Mouse (Mus musculus) liver, embryonic 11.5 days (tissue): ENCODE data around the gene Nfil3. TPM values are rescaled to one million over a fixed set of nuclear protein-coding genes. Genes with fewer than 3 reads are reported as not detected.
A peak's percentile ranks its signal among the peaks of the same experiment; 100 is the strongest.

ENCODE experiments used
- ATAC-seq: fragments of 200-750 bp; cut with Nextera tagmentation; replicated peaks from 2 replicates; pipeline ENCODE4 v1.8.0; 2017; ENCODE audit warnings: moderate number of reproducible peaks, mild to moderate bottlenecking, moderate TSS enrichment, moderate library complexity; ENCODE audit not compliant: low FRiP score
- DNase-seq: peaks from one replicate; pipeline ENCODE4 v3.0.0-alpha.2; 2017; ENCODE audit warnings: low spot score
- H3K27ac ChIP-seq: fragments of 300-500 bp; sonication (generic); 2 replicates; pipeline ENCODE4 v1.5.1; 2014; ENCODE audit warnings: mild to moderate bottlenecking, low read depth, low read length, control low read depth
- H3K27me3 ChIP-seq: fragments of 300-500 bp; sonication (generic); replicated peaks from 2 replicates; pipeline ENCODE4 v1.6.1; 2014; ENCODE audit warnings: low read length, mixed read lengths; ENCODE audit not compliant: control insufficient read depth, insufficient read depth
- H3K36me3 ChIP-seq: fragments of 300-500 bp; sonication (generic); 2 replicates; pipeline ENCODE4 v1.6.1; 2014; ENCODE audit warnings: mild to moderate bottlenecking, low read length, moderate library complexity, mixed read lengths; ENCODE audit not compliant: control insufficient read depth, insufficient read depth
- H3K4me1 ChIP-seq: fragments of 300-500 bp; sonication (generic); replicated peaks from 2 replicates; pipeline ENCODE4 v1.6.1; 2014; ENCODE audit warnings: low read length, mixed read lengths; ENCODE audit not compliant: control insufficient read depth, insufficient read depth
- H3K4me2 ChIP-seq: fragments of 300-500 bp; sonication (generic); 2 replicates; pipeline ENCODE4 v1.6.1; 2014; ENCODE audit warnings: mild to moderate bottlenecking, control low read depth, moderate library complexity
- H3K4me3 ChIP-seq: fragments of 300-500 bp; sonication (generic); 2 replicates; pipeline ENCODE4 v1.5.1; 2014; ENCODE audit warnings: low read depth, low read length, control low read depth
- H3K9ac ChIP-seq: fragments of 300-500 bp; sonication (generic); 2 replicates; pipeline ENCODE4 v1.6.1; 2014; ENCODE audit warnings: low read depth, low read length, control low read depth
- H3K9me3 ChIP-seq: fragments of 300-500 bp; sonication (generic); 2 replicates; pipeline ENCODE4 v1.6.1; 2016; ENCODE audit warnings: low read length, inconsistent platforms, mixed read lengths; ENCODE audit not compliant: control insufficient read depth
- WGBS: fragments of 180-500 bp; shearing (Covaris S2); extraction: QIAGEN DNeasy Blood & Tissue Kit; methylation state at CpG from one replicate; pipeline ENCODE4 v1.1.7; 2014; 5-methylcytosine and 5-hydroxymethylcytosine counted together
- polyA plus RNA-seq: library from polyadenylated mRNA; unstranded; fragments of >200 nt; fragmentation: Nextera tagmentation; extraction: Ambion mirVana; gene quantifications from 2 replicates; pipeline ENCODE4 v1.2.1, GENCODE M21; 2014

Gene Nfil3
- polyA plus RNA-seq, 1 experiment from 2014 or later, result 9.8 TPM

GRCm38 (mm10) chr13:53007781-53008180 is 26.9 kb upstream of the Nfil3 start:
- DNase-seq, result no peak
- no peaks in the 10 kb centered on the region for H3K9me3 ChIP-seq

GRCm38 (mm10) chr13:53003286-53003685 is 22.4 kb upstream of the Nfil3 start:
- no peak for DNase-seq
- Histone ChIP-seq H3K4me1 (0 out of 2 replicates have a peak, but pooled peaks cover 4% of the 10 kb centered on the region), H3K27me3 (no peaks in the 10 kb centered on the region), H3K36me3 (no peaks in the 10 kb centered on the region), H3K9me3 (no peaks in the 10 kb centered on the region), H3K9ac (no peak overlapping the region), H3K4me2 (no peak overlapping the region), H3K4me3 (no peak overlapping the region), H3K27ac (no peak overlapping the region)
- WGBS, result 65% methylated on average over 3 of the region's 3 CpGs
- no peak for ATAC-seq

More at GRCm38 (mm10) chr13:53007781-53008180, 26.9 kb upstream of the Nfil3 start:
- Histone ChIP-seq H3K4me1 (peaks cover 4% of the 10 kb centered on the region; the same call in 1 of the 2 replicates), H3K4me3 (no peak overlapping the region), H3K4me2 (no peak overlapping the region), H3K27me3 (no peaks in the 10 kb centered on the region), H3K27ac (no peak overlapping the region), H3K36me3 (no peaks in the 10 kb centered on the region), H3K9ac (no peak overlapping the region)
- no peak for ATAC-seq
- WGBS, result 59% methylated on average over 3 of the region's 3 CpGs

GRCm38 (mm10) chr13:53001511-53001935 is 20.6 kb upstream of the Nfil3 start:
- Histone ChIP-seq H3K9me3 (no peaks in the 10 kb centered on the region), H3K27me3 (no peaks in the 10 kb centered on the region), H3K4me3 (no peak overlapping the region), H3K4me1 (0 out of 2 replicates have a peak, but pooled peaks cover 4% of the 10 kb centered on the region), H3K4me2 (no peak overlapping the region), H3K9ac (no peak overlapping the region), H3K36me3 (no peaks in the 10 kb centered on the region), H3K27ac (no peak overlapping the region)
- ATAC-seq (no peak), DNase-seq (no peak)
- WGBS, result 77% methylated on average over 2 of the region's 2 CpGs

DNA sequence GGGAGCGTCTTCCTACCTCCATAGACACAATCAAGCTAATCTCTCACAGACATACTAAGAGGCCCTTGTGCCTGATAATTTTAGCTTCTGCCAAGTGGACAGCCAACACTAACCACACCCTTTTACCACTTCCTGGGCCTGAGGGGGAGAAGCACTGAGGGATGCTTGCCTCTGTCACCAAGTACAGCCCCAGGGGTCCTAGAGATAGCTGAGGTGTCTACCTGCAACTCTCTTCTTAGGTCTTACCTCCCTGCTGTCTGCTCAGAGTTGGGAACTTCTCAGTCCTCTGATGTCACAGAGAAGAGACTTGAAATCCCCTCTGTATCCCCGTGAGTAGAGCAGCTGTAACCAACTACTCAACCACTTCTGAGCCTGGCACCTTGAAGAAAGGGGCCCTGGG is 19.6 kb upstream of the Nfil3 start:
- ATAC-seq, result no peak
- no peak overlapping the region for H3K27ac ChIP-seq
- H3K36me3 ChIP-seq, result no peaks in the 10 kb centered on the region
- no peak overlapping the region for H3K4me3 ChIP-seq
- no peak overlapping the region for H3K4me2 ChIP-seq
- 43% methylated on average over 2 of the region's 2 CpGs for WGBS
- H3K4me1 ChIP-seq, result 0 out of 2 replicates have a peak, but pooled peaks cover 4% of the 10 kb centered on the region
- no peaks in the 10 kb centered on the region for H3K27me3 ChIP-seq
- no peak for DNase-seq
- no peak overlapping the region for H3K9ac ChIP-seq
- H3K9me3 ChIP-seq, result no peaks in the 10 kb centered on the region

DNA sequence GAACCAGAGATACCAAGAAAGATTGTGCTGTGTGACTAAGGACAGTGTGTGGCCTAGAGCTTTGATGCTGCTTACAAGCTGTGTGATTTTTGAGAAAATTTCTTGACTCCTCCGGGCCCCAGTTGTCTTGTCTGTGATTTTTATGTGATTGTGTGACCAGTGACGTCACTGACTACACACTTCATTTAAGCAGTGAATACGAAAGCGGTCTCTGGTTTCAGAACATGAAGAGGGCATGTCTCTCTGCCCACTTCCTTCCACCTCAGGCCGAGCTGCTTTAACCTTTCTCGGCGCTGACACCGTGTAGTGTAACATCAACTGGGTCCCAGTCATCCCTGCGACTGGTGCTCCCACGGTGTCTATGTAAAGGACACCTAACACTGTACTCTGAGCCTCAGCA is 17.7 kb upstream of the Nfil3 start:
- H3K9ac ChIP-seq, result no peak overlapping the region
- ATAC-seq, result no peak
- H3K4me1 ChIP-seq, result 0 out of 2 replicates have a peak, but pooled peaks cover 9% of the 10 kb centered on the region
- no peaks in the 10 kb centered on the region for H3K9me3 ChIP-seq
- WGBS, result 76% methylated on average over 10 of the region's 10 CpGs
- H3K27ac ChIP-seq, result no peak overlapping the region
- H3K4me3 ChIP-seq, result no peak overlapping the region
- H3K27me3 ChIP-seq, result no peaks in the 10 kb centered on the region
- no peak for DNase-seq
- H3K36me3 ChIP-seq, result no peaks in the 10 kb centered on the region
- H3K4me2 ChIP-seq, result no peak overlapping the region

GRCm38 (mm10) chr13:52997806-52998205 is 16.9 kb upstream of the Nfil3 start:
- Histone ChIP-seq H3K27me3 (no peaks in the 10 kb centered on the region), H3K36me3 (no peaks in the 10 kb centered on the region), H3K4me1 (0 out of 2 replicates have a peak, but pooled peaks cover 9% of the 10 kb centered on the region), H3K9me3 (no peaks in the 10 kb centered on the region), H3K4me2 (no peak overlapping the region), H3K27ac (no peak overlapping the region), H3K4me3 (no peak overlapping the region), H3K9ac (no peak overlapping the region)
- ATAC-seq (no peak), DNase-seq (no peak)
- 75% methylated on average over 2 of the region's 2 CpGs for WGBS

GRCm38 (mm10) chr13:52996201-52996600 is 15.3 kb upstream of the Nfil3 start:
- Histone ChIP-seq H3K9me3 (no peaks in the 10 kb centered on the region), H3K36me3 (no peaks in the 10 kb centered on the region), H3K4me1 (0 out of 2 replicates have a peak, but pooled peaks cover 9% of the 10 kb centered on the region), H3K27ac (no peak overlapping the region), H3K4me3 (no peak overlapping the region), H3K27me3 (no peaks in the 10 kb centered on the region), H3K9ac (no peak overlapping the region), H3K4me2 (no peak overlapping the region)
- no peak for ATAC-seq
- DNase-seq, result no peak
- WGBS, result 73% methylated on average over 8 of the region's 8 CpGs

DNA sequence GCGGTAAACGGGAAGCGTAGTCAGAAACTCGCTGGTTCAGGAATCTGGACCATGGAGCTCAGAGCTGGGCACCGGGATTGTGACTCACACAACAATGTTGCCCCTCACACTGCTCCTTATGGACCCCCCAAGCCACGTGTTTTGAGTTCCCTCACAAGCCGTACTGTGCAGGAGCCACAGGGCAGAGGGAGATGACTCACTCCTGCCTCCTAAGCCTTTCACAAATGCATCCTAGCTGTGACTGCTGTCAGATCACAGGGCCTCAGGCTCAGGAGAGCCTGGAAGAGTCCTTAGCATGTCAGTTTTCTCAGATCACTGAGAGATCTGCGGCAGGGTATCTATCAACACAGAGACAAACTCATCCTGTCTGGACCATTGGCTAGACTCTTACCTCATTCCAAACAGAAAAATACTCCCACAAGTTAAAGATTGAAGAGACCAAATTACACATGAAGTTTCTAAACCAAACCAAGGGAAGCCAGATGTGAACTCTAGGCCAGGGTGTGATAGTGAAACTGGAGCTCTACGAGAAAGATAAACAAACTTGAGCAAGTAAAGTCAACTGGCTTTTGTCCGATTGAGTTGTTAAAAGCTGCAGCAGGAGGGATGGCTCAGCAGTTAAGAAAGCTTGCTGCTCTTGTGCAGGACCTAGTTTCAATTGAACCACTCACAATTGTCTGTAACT is 13.5 kb upstream of the Nfil3 start:
- H3K27me3 ChIP-seq, result no peaks in the 10 kb centered on the region
- no peaks in the 10 kb centered on the region for H3K9me3 ChIP-seq
- no peak overlapping the region for H3K4me3 ChIP-seq
- DNase-seq, result no peak
- no peak overlapping the region for H3K4me2 ChIP-seq
- WGBS, result 67% methylated on average over 10 of the region's 10 CpGs
- no peak for ATAC-seq
- H3K36me3 ChIP-seq, result no peaks in the 10 kb centered on the region
- H3K9ac ChIP-seq, result no peak overlapping the region
- H3K4me1 ChIP-seq, result peaks cover 7% of the 10 kb centered on the region; the same call in 1 of the 2 replicates
- H3K27ac ChIP-seq, result peak overlapping the region; percentile 21; the same call in 1 of the 2 replicates

DNA sequence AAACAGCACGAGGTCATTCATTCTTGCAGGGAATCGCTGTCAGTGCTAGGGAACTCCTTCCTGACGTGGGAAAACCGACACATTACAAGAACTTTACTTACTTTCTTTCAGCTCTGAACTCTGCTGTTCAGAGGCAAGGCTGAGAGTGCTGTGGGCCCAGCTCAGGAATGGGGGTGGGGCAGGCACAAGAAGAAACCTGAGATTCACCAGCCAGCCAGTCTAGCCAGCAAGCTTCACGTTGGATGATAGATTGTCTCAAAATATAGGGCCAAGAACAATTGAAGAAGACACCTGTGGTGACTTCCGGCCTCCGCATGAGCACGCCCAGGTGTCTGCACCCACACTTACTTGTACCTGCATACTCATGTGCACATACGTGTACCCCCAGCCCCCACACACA is 9.3 kb upstream of the Nfil3 start:
- H3K27me3 ChIP-seq, result no peaks in the 10 kb centered on the region
- peaks cover 7% of the 10 kb centered on the region; the same call in 1 of the 2 replicates for H3K4me1 ChIP-seq
- no peaks in the 10 kb centered on the region for H3K9me3 ChIP-seq
- H3K4me3 ChIP-seq, result no peak overlapping the region
- no peaks in the 10 kb centered on the region for H3K36me3 ChIP-seq
- no peak overlapping the region for H3K4me2 ChIP-seq
- no peak for ATAC-seq
- H3K9ac ChIP-seq, result no peak overlapping the region
- no peak for DNase-seq
- H3K27ac ChIP-seq, result no peak overlapping the region
- WGBS, result 66% methylated on average over 9 of the region's 9 CpGs
